Mouse (Mus musculus): Measurements from ENCODE around the gene Zfp385c.

- TF ChIP-seq POLR2A (IDR thresholded peaks at IDR 0.05; ENCODE audit: borderline replicate concordance, low read depth, low read length) (no peak), CTCF (IDR thresholded peaks at IDR 0.05; ENCODE audit: low read depth, low read length) (no peak)
These were observed 27.1 kb upstream of the Zfp385c start for GRCm38 (mm10) chr11:100719312-100719711.
